Mouse (Mus musculus): ENCODE measurements around the gene Cgnl1. TPM values are rescaled to one million over a fixed set of nuclear protein-coding genes. Genes with fewer than 3 reads are reported as not detected.

The Cgnl1 gene
- polyA plus RNA-seq, 1 experiment from 2014 or later, result 6.7 TPM

DNA sequence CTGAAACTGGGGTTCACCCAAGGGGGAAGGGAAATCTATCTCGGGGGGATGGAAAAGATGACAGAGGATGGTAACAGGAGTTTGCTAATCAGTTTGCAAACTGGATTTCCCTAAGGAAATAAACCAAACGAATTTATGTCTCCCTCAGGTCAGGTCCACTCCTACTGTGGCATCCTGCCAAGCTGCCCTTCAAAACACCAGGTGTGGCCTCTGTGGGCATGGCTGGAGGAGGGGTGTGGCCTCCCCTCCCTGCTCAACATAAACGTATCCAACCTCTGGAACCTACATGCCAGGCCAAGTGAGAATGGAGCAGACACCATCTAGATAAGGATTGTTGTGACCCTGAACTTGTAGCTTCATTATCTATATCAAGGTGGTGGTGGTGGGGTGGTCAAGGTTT, 185.0 kb downstream of the Cgnl1 start:
- WGBS, result 60% methylated on average over 3 of the region's 3 CpGs
- ATAC-seq (ENCODE audit: insufficient number of reproducible peaks, low FRiP score, low TSS enrichment, low read depth), result no peak
- H3K9ac ChIP-seq (ENCODE audit: low read length), result no peak overlapping the region
- H3K27me3 ChIP-seq (ENCODE audit: control insufficient read depth, insufficient read depth, low read length), result no peaks in the 10 kb centered on the region
- H3K9me3 ChIP-seq (ENCODE audit: control insufficient read depth, low read length), result no peaks in the 10 kb centered on the region
- no peaks in the 10 kb centered on the region for H3K36me3 ChIP-seq (ENCODE audit: control insufficient read depth, insufficient read depth, low read length)
- no peaks in the 10 kb centered on the region for H3K4me1 ChIP-seq (ENCODE audit: control insufficient read depth, insufficient read depth, low read length)
- H3K4me3 ChIP-seq (ENCODE audit: low read depth, low read length), result no peak overlapping the region
- H3K4me2 ChIP-seq (ENCODE audit: low read depth, severe bottlenecking), result no peak overlapping the region
- DNase-seq (ENCODE audit: low spot score), result no peak
- no peak overlapping the region for H3K27ac ChIP-seq (replicated peaks; ENCODE audit: low read depth, low read length)

DNA sequence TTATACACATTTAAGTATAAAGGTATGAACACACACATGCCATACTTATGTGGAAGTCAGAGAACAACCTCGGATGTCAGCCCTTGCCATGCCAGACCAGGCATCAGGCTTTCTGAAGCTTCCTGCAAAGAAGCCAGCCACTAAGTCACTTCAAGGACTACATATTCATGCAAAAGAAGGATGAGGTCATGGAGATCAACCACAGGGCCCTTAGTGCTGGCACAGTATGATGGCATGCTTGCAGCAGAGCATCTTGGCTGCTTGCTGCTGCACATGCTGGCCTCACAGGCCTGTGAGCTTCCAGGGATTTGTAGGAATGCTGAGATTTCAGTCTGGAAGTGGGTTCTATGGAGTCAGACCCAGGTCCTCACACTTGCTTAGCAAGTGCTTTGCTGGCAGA, 188.6 kb downstream of the Cgnl1 start:
- H3K4me3 ChIP-seq (ENCODE audit: low read depth, low read length), result no peak overlapping the region
- H3K9me3 ChIP-seq (ENCODE audit: control insufficient read depth, low read length), result no peaks in the 10 kb centered on the region
- no peaks in the 10 kb centered on the region; the same call in 1 of the 2 replicates for H3K36me3 ChIP-seq (ENCODE audit: control insufficient read depth, insufficient read depth, low read length)
- no peak for DNase-seq (ENCODE audit: low spot score)
- WGBS, result 74% methylated on average over 1 of the region's 1 CpGs
- no peak for ATAC-seq (ENCODE audit: insufficient number of reproducible peaks, low FRiP score, low TSS enrichment, low read depth)
- no peaks in the 10 kb centered on the region for H3K27me3 ChIP-seq (ENCODE audit: control insufficient read depth, insufficient read depth, low read length)
- no peak overlapping the region for H3K4me2 ChIP-seq (ENCODE audit: low read depth, severe bottlenecking)
- H3K9ac ChIP-seq (ENCODE audit: low read length), result no peak overlapping the region
- no peak overlapping the region for H3K27ac ChIP-seq (replicated peaks; ENCODE audit: low read depth, low read length)
- H3K4me1 ChIP-seq (ENCODE audit: control insufficient read depth, insufficient read depth, low read length), result no peaks in the 10 kb centered on the region

GRCm38 (mm10) chr9:71578896-71579564, 192.4 kb downstream of the Cgnl1 start:
- ATAC-seq (ENCODE audit: insufficient number of reproducible peaks, low FRiP score, low TSS enrichment, low read depth) (no peak), DNase-seq (ENCODE audit: low spot score) (no peak)
- Histone ChIP-seq H3K4me3 (ENCODE audit: low read depth, low read length) (no peak overlapping the region), H3K9ac (ENCODE audit: low read length) (no peak overlapping the region; the same call in 1 of the 2 replicates), H3K4me1 (ENCODE audit: control insufficient read depth, insufficient read depth, low read length) (no peaks in the 10 kb centered on the region), H3K27ac (replicated peaks; ENCODE audit: low read depth, low read length) (no peak overlapping the region), H3K4me2 (ENCODE audit: low read depth, severe bottlenecking) (no peak overlapping the region), H3K36me3 (ENCODE audit: control insufficient read depth, insufficient read depth, low read length) (no peaks in the 10 kb centered on the region; the same call in 1 of the 2 replicates), H3K9me3 (ENCODE audit: control insufficient read depth, low read length) (no peaks in the 10 kb centered on the region), H3K27me3 (ENCODE audit: control insufficient read depth, insufficient read depth, low read length) (no peaks in the 10 kb centered on the region)
- 71% methylated on average over 7 of the region's 7 CpGs for WGBS

Other genes with a start within 250 kb of the Cgnl1 start
- 6.6 and 8.0 TPM in 2 replicates for gene Myzap, start 179.2 kb downstream of the Cgnl1 start, polyA plus RNA-seq (2014; fragmentation: Nextera tagmentation; extraction: Ambion mirVana)

All from limb, embryonic 11.5 days (tissue).